Mouse (Mus musculus) left cerebral cortex, postnatal 4 days (tissue): ENCODE measurements at regions not wholly inside any gene's neighbourhood (a gene's known extent, or its start where the extent isn't known, plus 50 kb on each side); places are given as distances from the start of the nearest gene placed in this dataset. TPM values are rescaled to one million over a fixed set of nuclear protein-coding genes. Genes with fewer than 3 reads are reported as not detected.

Source experiments
- microRNA-seq: library from miRNA; unstranded; fragments of <30 nt; microRNA quantifications from one replicate; pipeline ENCODE4 v1.2.0, GENCODE M21; 2022

Small RNAs in the stretch of these regions (microRNA-seq; reads per million reads assigned to microRNA genes)
- gene Gm22402, result not detected
